In the genomic region with DNA sequence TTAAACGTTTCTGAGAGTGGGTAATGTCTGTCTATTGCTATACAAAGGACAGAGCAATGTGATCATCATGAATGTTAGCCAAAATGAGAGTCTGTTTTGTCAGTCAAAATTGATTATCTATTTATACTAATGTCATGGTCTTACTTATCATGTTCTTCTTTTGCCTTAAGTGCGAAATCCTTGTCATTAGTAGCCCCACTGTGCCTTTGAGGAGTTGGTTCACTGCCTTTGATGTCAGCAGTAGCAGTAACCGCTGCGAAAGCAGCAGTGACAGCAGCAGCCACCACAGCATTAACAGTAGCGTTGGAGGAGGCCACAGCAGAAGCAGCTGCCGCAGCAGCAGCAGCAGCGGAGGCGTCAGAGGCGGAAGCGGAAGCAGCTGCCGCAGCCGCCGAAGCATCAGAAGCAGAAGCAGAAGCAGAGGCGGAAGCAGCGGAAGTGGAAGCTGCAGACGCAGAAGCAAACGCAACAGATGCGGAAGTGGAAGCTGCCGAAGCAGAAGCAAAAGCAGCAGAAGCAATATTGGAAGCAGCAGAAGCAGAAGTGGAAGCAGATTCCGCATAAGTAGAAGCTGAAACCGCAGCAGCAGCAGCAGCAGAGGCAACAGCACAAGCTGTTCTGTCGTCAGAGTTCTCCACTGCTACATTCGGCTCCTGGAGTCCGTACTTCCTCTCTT, we compare ENCODE assay signal across 8 mouse cellular contexts. TPM values are rescaled to one million over a fixed set of nuclear protein-coding genes. Genes with fewer than 3 reads are reported as not detected.
A peak's percentile ranks its signal among the peaks of the same experiment; 100 is the strongest.
DNase-seq lines count a peak whose midpoint lies in the region; ATAC-seq and TF ChIP-seq lines count a peak whose summit lies in the region.

No protein-coding gene starts in this region.

- no peaks in the 10 kb centered on the region for H3K4me1 ChIP-seq in forebrain, postnatal 0 days (ENCODE audit: insufficient read depth)
- H3K4me1 ChIP-seq in lung, embryonic 14.5 days (ENCODE audit: insufficient read depth), result no peaks in the 10 kb centered on the region
- no peaks in the 10 kb centered on the region for H3K4me1 ChIP-seq in neural tube, embryonic 14.5 days (ENCODE audit: control insufficient read depth, insufficient read depth, low read length)

- H3K27ac ChIP-seq in forebrain, postnatal 0 days (ENCODE audit: low read depth, low read length), result peak overlapping the region; percentile 67
- H3K27ac ChIP-seq in layer of hippocampus, adult 2 months, result peak overlapping the region; percentile 67
- peak overlapping the region; percentile 60 for H3K27ac ChIP-seq in lung, embryonic 14.5 days (ENCODE audit: low read depth)
- H3K27ac ChIP-seq in neural tube, embryonic 14.5 days (ENCODE audit: low read depth, low read length), result peak overlapping the region; percentile 40; the same call in 1 of the 2 replicates

- WGBS in forebrain, postnatal 0 days, result 49% methylated on average over 24 of the region's 24 CpGs
- WGBS in lung, embryonic 14.5 days, result 20% methylated on average over 24 of the region's 24 CpGs
- 41% methylated on average over 24 of the region's 24 CpGs for WGBS in neural tube, embryonic 14.5 days

- DNase-seq in A20 (ENCODE audit: low read depth, low spot score), result peak; percentile 97
- peak; percentile 62 for DNase-seq in adrenal gland, postnatal 14 days
- DNase-seq in forebrain, postnatal 0 days, result peak; percentile 83
- peak in 1 of 2 experiments; percentile 29 for DNase-seq in layer of hippocampus, adult 2 months (ENCODE audit: low spot score in 2 of 2)
- DNase-seq in lung, embryonic 14.5 days, result peak; percentile 88
- DNase-seq in thymus, adult 18-20 months, result peak; percentile 69 to 83

- peak overlapping the region; percentile 41 for H3K4me3 ChIP-seq in forebrain, postnatal 0 days (ENCODE audit: low read depth, low read length)
- H3K4me3 ChIP-seq in layer of hippocampus, adult 2 months, result peak overlapping the region; percentile 52
- H3K4me3 ChIP-seq in lung, embryonic 14.5 days (ENCODE audit: low read depth, low read length), result peak overlapping the region; percentile 51
- peak overlapping the region; percentile 32 for H3K4me3 ChIP-seq in neural tube, embryonic 14.5 days (ENCODE audit: low read depth, low read length)

- H3K4me2 ChIP-seq in forebrain, postnatal 0 days (ENCODE audit: low read depth), result peak overlapping the region; percentile 50
- H3K4me2 ChIP-seq in lung, embryonic 14.5 days, result peak overlapping the region; percentile 68
- H3K4me2 ChIP-seq in neural tube, embryonic 14.5 days (ENCODE audit: low read depth, low read length), result peak overlapping the region; percentile 35

- no peaks in the 10 kb centered on the region; the same call in 1 of the 2 replicates for H3K27me3 ChIP-seq in forebrain, postnatal 0 days (ENCODE audit: insufficient read depth, low read length)
- H3K27me3 ChIP-seq in lung, embryonic 14.5 days (ENCODE audit: insufficient read depth, low read length), result no peaks in the 10 kb centered on the region
- H3K27me3 ChIP-seq in neural tube, embryonic 14.5 days (ENCODE audit: control insufficient read depth, insufficient read depth, low read length), result no peaks in the 10 kb centered on the region

- H3K9ac ChIP-seq in forebrain, postnatal 0 days, result peak overlapping the region; percentile 37; the same call in 1 of the 2 replicates
- peak overlapping the region; percentile 53 for H3K9ac ChIP-seq in lung, embryonic 14.5 days
- H3K9ac ChIP-seq in neural tube, embryonic 14.5 days (replicated peaks; ENCODE audit: low read depth, low read length), result peak overlapping the region; percentile 8; the same call in 1 of the 2 replicates

- H3K36me3 ChIP-seq in forebrain, postnatal 0 days (ENCODE audit: insufficient read depth), result no peaks in the 10 kb centered on the region
- no peaks in the 10 kb centered on the region for H3K36me3 ChIP-seq in lung, embryonic 14.5 days (ENCODE audit: insufficient read depth)
- H3K36me3 ChIP-seq in neural tube, embryonic 14.5 days (ENCODE audit: control insufficient read depth, insufficient read depth, low read length), result no peaks in the 10 kb centered on the region

- no peak for TF ChIP-seq CTCF in forebrain, postnatal 0 days (IDR thresholded peaks at IDR 0.05; ENCODE audit: low read depth)
- TF ChIP-seq CTCF in layer of hippocampus, adult 2 months (conservative IDR thresholded peaks at IDR 0.05), result no peak
- no peak for TF ChIP-seq CTCF in lung, embryonic 14.5 days (IDR thresholded peaks at IDR 0.05; ENCODE audit: low read depth)

- peak; percentile 94 for ATAC-seq in forebrain, postnatal 0 days
- peak; percentile 95 to 98 for ATAC-seq in hematopoietic stem cell, adult 5-6 weeks (replicated peaks in 1 of 2; ENCODE audit: insufficient read depth in 1 of 2, low FRiP score in 2 of 2, low TSS enrichment in 1 of 2, low read depth in 1 of 2, poor library complexity in 2 of 2, severe bottlenecking in 2 of 2)
- peak; percentile 80 for ATAC-seq in lung, embryonic 14.5 days (ENCODE audit: insufficient read depth)
- peak; percentile 91 for ATAC-seq in neural tube, embryonic 14.5 days (ENCODE audit: low read depth)

- H3K9me3 ChIP-seq in forebrain, postnatal 0 days (ENCODE audit: low read length), result no peaks in the 10 kb centered on the region
- H3K9me3 ChIP-seq in lung, embryonic 14.5 days (ENCODE audit: low read depth, low read length), result no peaks in the 10 kb centered on the region
- H3K9me3 ChIP-seq in neural tube, embryonic 14.5 days (ENCODE audit: control insufficient read depth, low read length), result no peaks in the 10 kb centered on the region

RNA-seq across cellular contexts. Expression of gene Gm26661, which starts 17.5 kb away (rescaled TPM):
- total RNA-seq in adrenal gland, postnatal 14 days (2021), result not detected in 2 replicates
- total RNA-seq in forebrain, postnatal 0 days (2014; rRNA removed), result not detected in 2 replicates
- not detected in 2 replicates for polyA plus RNA-seq in forebrain, postnatal 0 days (2015; fragmentation: Nextera tagmentation; extraction: Ambion mirVana)
- total RNA-seq in hematopoietic stem cell, adult 5-6 weeks (2017), result not detected in 2 replicates
- total RNA-seq in layer of hippocampus, adult 2 months (2021), result not detected
- not detected in 2 replicates for polyA plus RNA-seq in lung, embryonic 14.5 days (2014; fragmentation: Nextera tagmentation; extraction: Ambion mirVana)
- polyA plus RNA-seq in neural tube, embryonic 14.5 days (2014; fragmentation: Nextera tagmentation; extraction: Ambion mirVana), result not detected in 2 replicates

RNA-seq across cellular contexts. Expression of gene Flnb, which starts 43.9 kb away (rescaled TPM):
- 43.3 and 45.7 TPM in 2 replicates for total RNA-seq in adrenal gland, postnatal 14 days (2021)
- total RNA-seq in forebrain, postnatal 0 days (2014; rRNA removed), result 18.6 and 22.5 TPM in 2 replicates
- 1.3 and 2.3 TPM in 2 replicates for polyA plus RNA-seq in forebrain, postnatal 0 days (2015; fragmentation: Nextera tagmentation; extraction: Ambion mirVana)
- total RNA-seq in hematopoietic stem cell, adult 5-6 weeks (2017), result 15.1 and 16.1 TPM in 2 replicates
- 10 to 100 TPM; 61.8 to 77.9 TPM for total RNA-seq in layer of hippocampus, adult 2 months (2021)
- polyA plus RNA-seq in lung, embryonic 14.5 days (2014; fragmentation: Nextera tagmentation; extraction: Ambion mirVana), result 19.5 and 22.5 TPM in 2 replicates
- polyA plus RNA-seq in neural tube, embryonic 14.5 days (2014; fragmentation: Nextera tagmentation; extraction: Ambion mirVana), result 7.0 and 9.0 TPM in 2 replicates
